Mouse (Mus musculus): Measurements from ENCODE around the gene Ano4. TPM values are rescaled to one million over a fixed set of nuclear protein-coding genes. Genes with fewer than 3 reads are reported as not detected.
A peak's percentile ranks its signal among the peaks of the same experiment; 100 is the strongest.

Gene Ano4
- total and polyA plus RNA-seq, 3 experiments: not detected

DNA sequence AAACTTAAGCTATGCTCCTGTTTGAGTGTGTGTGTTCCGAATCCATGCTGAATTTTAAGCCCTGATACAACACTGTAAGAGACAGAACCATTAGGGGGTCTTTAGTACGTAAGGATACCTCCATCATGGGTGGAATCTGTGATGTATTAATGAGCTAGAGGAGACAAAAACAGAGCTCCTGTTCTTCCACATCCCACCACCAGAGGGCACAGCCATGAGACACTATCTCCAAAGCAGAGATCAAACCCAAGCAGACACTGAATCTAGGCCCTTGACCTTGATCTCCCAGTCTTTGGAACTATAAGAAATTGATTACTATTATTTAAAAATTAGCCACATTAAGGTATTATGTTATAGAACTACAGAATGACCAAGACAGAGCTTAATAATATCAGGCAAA, 138.7 kb downstream of the Ano4 start:
- H3K27me3 ChIP-seq (replicated peaks): no peaks in the 10 kb centered on the region
- no peaks in the 10 kb centered on the region for H3K9me3 ChIP-seq (replicated peaks; ENCODE audit: low read length)
- H3K4me2 ChIP-seq (ENCODE audit: insufficient read depth, low read depth, poor library complexity, severe bottlenecking): no peak overlapping the region
- peak; percentile 74 to 77 for TF ChIP-seq CTCF (conservative IDR thresholded peaks at IDR 0.05 in 1 of 2, IDR thresholded peaks at IDR 0.05 in 1 of 2; ENCODE audit: low read depth in 2 of 2, low read length in 2 of 2)
- no peak for TF ChIP-seq E2F4 (IDR thresholded peaks at IDR 0.05; ENCODE audit: insufficient replicate concordance, low read depth, low read length)
- TF ChIP-seq SMC3 (IDR thresholded peaks at IDR 0.05; ENCODE audit: low read depth, low read length): peak; percentile 81
- TF ChIP-seq RAD21 (IDR thresholded peaks at IDR 0.05; ENCODE audit: low read depth, low read length): peak; percentile 50
- no peaks in the 10 kb centered on the region for H3K79me2 ChIP-seq (replicated peaks; ENCODE audit: control insufficient read depth, extremely low read depth, insufficient read depth, poor library complexity, severe bottlenecking)
- in situ Hi-C loops (cut with MboI; ENCODE audit: low pct_ligation_motif_present, low pct_unique_long_range_greater_than_20kb, low sequenced_read_pairs): no loop called here
- H3K27ac ChIP-seq (ENCODE audit: insufficient read depth, low read depth): no peak overlapping the region
- no peak overlapping the region for H3K4me3 ChIP-seq (replicated peaks in 1 of 3; ENCODE audit: low read depth in 2 of 3, low read length in 2 of 3, poor library complexity in 1 of 3)
- H3K4me1 ChIP-seq (ENCODE audit: control insufficient read depth in 1 of 2, insufficient read depth in 2 of 2): no peaks in the 10 kb centered on the region
- dilution Hi-C loops (cut with MboI; ENCODE audit: extremely low pct_ligation_motif_present, extremely low pct_unique_long_range_greater_than_20kb, low sequenced_read_pairs): no loop called here
- H3K36me3 ChIP-seq (replicated peaks in 1 of 2; ENCODE audit: control insufficient read depth in 1 of 2, insufficient read depth in 1 of 2, low read length in 1 of 2): no peaks in the 10 kb centered on the region
- H3K9ac ChIP-seq (ENCODE audit: insufficient read depth, low read depth): no peak overlapping the region
- DNase-seq (ENCODE audit: extremely low read depth): peak; percentile 52

DNA sequence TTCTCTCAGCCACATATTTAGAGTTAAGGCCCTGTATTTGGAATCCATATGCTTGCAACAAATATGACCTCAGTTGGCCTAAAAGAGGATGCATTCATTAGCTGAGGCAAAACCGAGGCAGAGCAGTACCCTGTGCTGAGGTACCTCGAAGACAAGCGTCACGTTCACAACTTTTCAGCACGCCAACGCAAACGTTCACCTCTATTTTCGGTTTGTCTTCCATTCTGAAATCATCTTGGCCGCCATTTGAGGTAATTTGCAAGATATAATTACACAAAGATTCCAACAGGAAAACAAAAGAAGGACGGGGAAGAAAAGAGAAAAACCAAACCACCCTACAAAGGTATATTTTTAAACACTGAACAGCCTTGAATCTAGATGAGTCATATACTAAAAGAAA, 148.1 kb downstream of the Ano4 start:
- no peak for DNase-seq (ENCODE audit: extremely low read depth)
- Histone ChIP-seq H3K27ac (ENCODE audit: insufficient read depth, low read depth) (no peak overlapping the region), H3K4me2 (ENCODE audit: insufficient read depth, low read depth, poor library complexity, severe bottlenecking) (0 out of 2 replicates have a peak overlapping the region, but pooled peaks have one; percentile 8), H3K36me3 (replicated peaks in 1 of 2; ENCODE audit: control insufficient read depth in 1 of 2, insufficient read depth in 1 of 2, low read length in 1 of 2) (no peaks in the 10 kb centered on the region), H3K27me3 (replicated peaks) (no peaks in the 10 kb centered on the region), H3K4me3 (replicated peaks in 1 of 3; ENCODE audit: low read depth in 2 of 3, low read length in 2 of 3, poor library complexity in 1 of 3) (no peak overlapping the region), H3K9me3 (replicated peaks; ENCODE audit: low read length) (no peaks in the 10 kb centered on the region), H3K79me2 (replicated peaks; ENCODE audit: control insufficient read depth, extremely low read depth, insufficient read depth, poor library complexity, severe bottlenecking) (no peaks in the 10 kb centered on the region), H3K4me1 (ENCODE audit: control insufficient read depth in 1 of 2, insufficient read depth in 2 of 2) (peaks cover 0 to 4% of the 10 kb centered on the region in 2 experiments; a peak in 2 of 4 replicates), H3K9ac (ENCODE audit: insufficient read depth, low read depth) (no peak overlapping the region)
- in situ Hi-C loops (cut with MboI; ENCODE audit: low pct_ligation_motif_present, low pct_unique_long_range_greater_than_20kb, low sequenced_read_pairs): no loop called here
- dilution Hi-C loops (cut with MboI; ENCODE audit: extremely low pct_ligation_motif_present, extremely low pct_unique_long_range_greater_than_20kb, low sequenced_read_pairs): no loop called here
- TF ChIP-seq NRF1 (IDR thresholded peaks at IDR 0.05; ENCODE audit: low read depth, low read length) (no peak), EP300 (IDR thresholded peaks at IDR 0.05; ENCODE audit: low read length) (no peak), JUN (IDR thresholded peaks at IDR 0.05; ENCODE audit: insufficient read depth, low read depth, low read length) (no peak), ZNF384 (IDR thresholded peaks at IDR 0.05; ENCODE audit: low read depth, low read length) (no peak), MEF2A (IDR thresholded peaks at IDR 0.05; ENCODE audit: borderline replicate concordance, low read depth, low read length) (no peak), UBTF (IDR thresholded peaks at IDR 0.05; ENCODE audit: low read depth, low read length) (no peak), CHD2 (IDR thresholded peaks at IDR 0.05; ENCODE audit: low read length) (no peak)

DNA sequence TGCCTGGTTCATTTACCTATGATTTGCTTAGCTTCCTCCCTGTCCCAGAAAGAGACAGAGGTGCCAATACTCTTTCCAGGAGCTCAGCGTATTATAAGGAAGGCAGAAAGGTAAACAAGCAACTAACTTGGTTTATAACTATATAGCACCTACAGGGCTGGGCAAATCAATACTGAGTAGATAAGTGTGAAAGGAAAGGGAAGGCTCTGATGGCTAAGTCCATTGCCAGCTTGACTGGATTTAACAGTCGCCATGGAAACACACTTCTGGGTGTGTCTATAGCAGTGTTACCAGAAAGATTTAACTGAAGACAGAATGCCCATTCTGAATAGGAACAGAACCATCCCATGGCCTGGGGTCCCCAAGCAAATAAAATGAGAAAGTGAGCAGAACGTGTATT, 149.5 kb downstream of the Ano4 start:
- no peaks in the 10 kb centered on the region for H3K36me3 ChIP-seq (replicated peaks in 1 of 2; ENCODE audit: control insufficient read depth in 1 of 2, insufficient read depth in 1 of 2, low read length in 1 of 2)

More for the DNA sequence above, 149.5 kb downstream of the Ano4 start:
- no peak for TF ChIP-seq E2F4 (IDR thresholded peaks at IDR 0.05; ENCODE audit: insufficient replicate concordance, low read depth, low read length)
- no peak for TF ChIP-seq POLR2AphosphoS2 (IDR thresholded peaks at IDR 0.05; ENCODE audit: low read depth, low read length)
- no peak for TF ChIP-seq ZMIZ1 (IDR thresholded peaks at IDR 0.05; ENCODE audit: low read depth, low read length)
- TF ChIP-seq CTCF (conservative IDR thresholded peaks at IDR 0.05 in 1 of 2, IDR thresholded peaks at IDR 0.05 in 1 of 2; ENCODE audit: low read depth in 2 of 2, low read length in 2 of 2): no peak
- no peak for TF ChIP-seq MAZ (IDR thresholded peaks at IDR 0.05; ENCODE audit: low read depth, low read length)
- TF ChIP-seq ZKSCAN1 (IDR thresholded peaks at IDR 0.05; ENCODE audit: borderline replicate concordance, low read depth, low read length): no peak
- no peak for TF ChIP-seq MXI1 (IDR thresholded peaks at IDR 0.05; ENCODE audit: low read depth, low read length)
- no peak for TF ChIP-seq MAX (IDR thresholded peaks at IDR 0.05; ENCODE audit: low read length)
- TF ChIP-seq NRF1 (IDR thresholded peaks at IDR 0.05; ENCODE audit: low read depth, low read length): no peak
- no peak for TF ChIP-seq TBP (conservative IDR thresholded peaks at IDR 0.05; ENCODE audit: low read depth, low read length)
- no peak for TF ChIP-seq MAFK (IDR thresholded peaks at IDR 0.05; ENCODE audit: insufficient replicate concordance, low read length)
- no peak for TF ChIP-seq CHD1 (IDR thresholded peaks at IDR 0.05; ENCODE audit: low read depth, low read length)
- in situ Hi-C loops (cut with MboI; ENCODE audit: low pct_ligation_motif_present, low pct_unique_long_range_greater_than_20kb, low sequenced_read_pairs): no loop called here
- Histone ChIP-seq H3K4me3 (replicated peaks in 1 of 3; ENCODE audit: low read depth in 2 of 3, low read length in 2 of 3, poor library complexity in 1 of 3) (no peak overlapping the region), H3K4me2 (ENCODE audit: insufficient read depth, low read depth, poor library complexity, severe bottlenecking) (no peak overlapping the region), H3K27me3 (replicated peaks) (no peaks in the 10 kb centered on the region), H3K4me1 (ENCODE audit: control insufficient read depth in 1 of 2, insufficient read depth in 2 of 2) (peaks cover 0 to 4% of the 10 kb centered on the region in 2 experiments; a peak in 2 of 4 replicates), H3K27ac (ENCODE audit: insufficient read depth, low read depth) (no peak overlapping the region), H3K9me3 (replicated peaks; ENCODE audit: low read length) (no peaks in the 10 kb centered on the region), H3K79me2 (replicated peaks; ENCODE audit: control insufficient read depth, extremely low read depth, insufficient read depth, poor library complexity, severe bottlenecking) (no peaks in the 10 kb centered on the region), H3K9ac (ENCODE audit: insufficient read depth, low read depth) (no peak overlapping the region)
- no peak for DNase-seq (ENCODE audit: extremely low read depth)
- dilution Hi-C loops (cut with MboI; ENCODE audit: extremely low pct_ligation_motif_present, extremely low pct_unique_long_range_greater_than_20kb, low sequenced_read_pairs): no loop called here

All from CH12.LX (cell line).